Mouse (Mus musculus) gastrocnemius, adult 8-10 months (tissue): ENCODE measurements around the gene Tepsin. TPM values are rescaled to one million over a fixed set of nuclear protein-coding genes. Genes with fewer than 3 reads are reported as not detected.

Source experiments
- DNase-seq, 2 experiments: peaks; one replicate each; pipeline ENCODE4 v3.0.0; 2022; ENCODE audit warnings: low spot score in 2 of 2
- total RNA-seq, 4 experiments: library from RNA; stranded (reverse); gene quantifications; 2 replicates each; pipeline ENCODE4 v1.2.4; 2022

Tepsin gene
- total RNA-seq, 4 experiments from 2014 or later = 4.9 to 5.8 (median 5.4) TPM

- no peak for DNase-seq
Measured at GRCm38 (mm10) chr11:120111033-120111432, 12.5 kb upstream of the Tepsin start.

- DNase-seq = no peak
Measured at GRCm38 (mm10) chr11:120110554-120110953, 12.0 kb upstream of the Tepsin start.

- DNase-seq = no peak
Measured at GRCm38 (mm10) chr11:120109558-120110210, 11.2 kb upstream of the Tepsin start.

- DNase-seq = no peak
Measured at GRCm38 (mm10) chr11:120107796-120108195, 9.3 kb upstream of the Tepsin start.

- no peak for DNase-seq
Measured at GRCm38 (mm10) chr11:120107026-120107425, 8.5 kb upstream of the Tepsin start.

- no peak for DNase-seq
Measured at GRCm38 (mm10) chr11:120103431-120103997, 5.0 kb upstream of the Tepsin start.

GRCm38 (mm10) chr11:120101036-120101435, 2.5 kb upstream of the Tepsin start:
- DNase-seq = peak; percentile 29 to 51

GRCm38 (mm10) chr11:120092817-120093591, 5.5 kb downstream of the Tepsin start:
- no peak for DNase-seq

GRCm38 (mm10) chr11:120090661-120091060, 7.9 kb downstream of the Tepsin start:
- DNase-seq = no peak

GRCm38 (mm10) chr11:120086702-120087152, 11.8 kb downstream of the Tepsin start, which contains the start of gene Cep131:
Cep131 (minus strand) TSS chr11:120086827.
- DNase-seq = peak; percentile 96 to 97

GRCm38 (mm10) chr11:120085891-120086627, 12.5 kb downstream of the Tepsin start:
- DNase-seq = peak; percentile 15 to 44

- DNase-seq = no peak
Measured at GRCm38 (mm10) chr11:120080282-120080681, 18.2 kb downstream of the Tepsin start.

- no peak for DNase-seq
Measured at GRCm38 (mm10) chr11:120076191-120076590, 22.3 kb downstream of the Tepsin start.

- no peak for DNase-seq
Measured at GRCm38 (mm10) chr11:120072986-120073647, 25.4 kb downstream of the Tepsin start.

GRCm38 (mm10) chr11:120071731-120072320, 26.7 kb downstream of the Tepsin start:
- DNase-seq = no peak

- DNase-seq = no peak
Measured at GRCm38 (mm10) chr11:120071065-120071464, 27.5 kb downstream of the Tepsin start.

GRCm38 (mm10) chr11:120070286-120070930, 28.1 kb downstream of the Tepsin start:
- no peak for DNase-seq

GRCm38 (mm10) chr11:120069261-120069660, 29.3 kb downstream of the Tepsin start:
- no peak for DNase-seq

- DNase-seq = no peak
Measured at GRCm38 (mm10) chr11:120067834-120068233, 30.7 kb downstream of the Tepsin start.

- no peak for DNase-seq
Measured at GRCm38 (mm10) chr11:120065291-120065690, 33.2 kb downstream of the Tepsin start.
